Mouse (Mus musculus) ZHBTc4 (cell line): ENCODE results near the gene Brd3os.

Experiments used
- DNase-seq: peaks from one replicate; pipeline ENCODE4 v3.0.0-alpha.2; 2011; ENCODE audit warnings: low read depth, low spot score

The Brd3os gene

DNA sequence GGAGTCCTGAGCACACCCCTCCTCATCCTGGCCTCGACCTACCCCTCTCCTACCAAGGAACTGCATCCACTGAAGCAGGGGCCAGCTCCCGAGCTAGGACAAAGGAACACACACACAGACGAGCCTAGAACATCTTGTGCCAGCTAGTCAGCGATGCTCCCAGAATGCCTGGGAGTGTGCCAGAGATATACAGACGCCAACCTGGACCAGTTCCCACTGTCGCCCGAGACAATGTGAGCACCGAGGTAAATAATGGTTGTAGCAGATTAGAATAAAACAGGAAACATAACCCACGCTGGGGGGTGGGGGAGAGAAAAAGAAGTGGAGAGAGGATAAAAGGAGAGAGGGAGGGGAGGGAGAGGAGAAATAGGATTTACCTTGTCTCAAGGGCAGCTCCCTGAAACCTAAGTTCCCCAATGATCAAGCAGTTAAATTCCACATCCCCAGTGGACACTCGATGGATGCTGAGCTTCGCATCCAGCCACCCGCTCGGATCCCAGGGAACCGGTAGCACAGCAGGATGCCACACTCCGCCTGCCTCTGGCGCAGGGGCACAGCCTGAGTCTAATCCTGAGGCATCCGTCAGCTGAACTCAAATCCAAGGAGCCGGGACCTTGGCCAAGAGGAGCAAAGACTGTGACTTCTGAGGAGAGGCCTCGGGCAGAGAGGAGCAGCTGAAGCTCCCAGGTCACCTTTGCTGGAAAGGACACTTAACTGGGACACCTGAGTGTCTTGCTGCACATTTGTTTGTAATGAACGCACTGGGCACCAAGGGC lies 20.6 kb upstream of the Brd3os start:
- no peak for DNase-seq

DNA sequence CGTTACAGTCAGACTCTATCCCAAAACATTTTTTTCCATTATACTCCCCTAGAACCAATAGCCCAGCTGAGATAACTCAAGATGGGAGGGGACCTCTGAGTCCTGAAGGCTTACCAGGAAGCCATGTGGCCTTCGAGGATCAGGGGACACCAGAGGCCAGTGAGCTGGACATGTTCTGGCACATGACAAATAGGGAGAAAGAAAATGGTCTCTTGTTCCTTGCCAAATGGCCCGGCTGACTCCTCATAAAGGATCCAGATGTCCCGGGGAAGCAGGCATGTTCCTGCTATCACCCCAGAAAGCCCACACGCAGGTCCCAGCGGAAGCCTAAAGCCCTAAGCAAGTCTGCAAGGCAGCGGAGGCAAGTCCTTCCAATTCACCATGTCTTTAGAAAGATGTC lies 18.5 kb upstream of the Brd3os start:
- no peak for DNase-seq

DNA sequence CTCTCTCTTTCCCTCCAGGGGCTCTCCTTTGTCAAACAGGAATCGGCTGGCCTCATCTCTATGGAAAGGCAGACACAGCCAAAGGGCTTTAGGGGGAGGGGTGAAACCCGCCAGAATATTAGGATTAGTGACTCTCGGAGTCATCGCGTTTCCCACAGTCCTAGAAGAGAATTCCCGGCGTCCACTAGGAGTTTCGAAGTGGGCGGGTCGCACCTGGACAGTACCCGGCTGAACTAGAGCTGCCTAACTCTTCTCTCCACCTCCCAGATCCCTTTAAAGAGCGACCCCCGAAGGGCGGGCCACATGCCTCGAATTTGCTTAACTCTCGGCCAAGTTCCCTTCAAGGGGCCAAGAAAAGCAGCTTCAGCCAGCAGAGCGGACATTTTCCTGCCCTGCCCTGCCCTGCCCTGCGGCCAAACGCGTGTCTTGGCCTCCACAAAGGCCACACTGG lies 16.9 kb upstream of the Brd3os start:
- DNase-seq = peak; percentile 68

GRCm38 (mm10) chr2:27425751-27426405 lies 16.2 kb upstream of the Brd3os start:
- peak; percentile 62 for DNase-seq

GRCm38 (mm10) chr2:27426406-27426854 lies 15.7 kb upstream of the Brd3os start:
- no peak for DNase-seq

DNA sequence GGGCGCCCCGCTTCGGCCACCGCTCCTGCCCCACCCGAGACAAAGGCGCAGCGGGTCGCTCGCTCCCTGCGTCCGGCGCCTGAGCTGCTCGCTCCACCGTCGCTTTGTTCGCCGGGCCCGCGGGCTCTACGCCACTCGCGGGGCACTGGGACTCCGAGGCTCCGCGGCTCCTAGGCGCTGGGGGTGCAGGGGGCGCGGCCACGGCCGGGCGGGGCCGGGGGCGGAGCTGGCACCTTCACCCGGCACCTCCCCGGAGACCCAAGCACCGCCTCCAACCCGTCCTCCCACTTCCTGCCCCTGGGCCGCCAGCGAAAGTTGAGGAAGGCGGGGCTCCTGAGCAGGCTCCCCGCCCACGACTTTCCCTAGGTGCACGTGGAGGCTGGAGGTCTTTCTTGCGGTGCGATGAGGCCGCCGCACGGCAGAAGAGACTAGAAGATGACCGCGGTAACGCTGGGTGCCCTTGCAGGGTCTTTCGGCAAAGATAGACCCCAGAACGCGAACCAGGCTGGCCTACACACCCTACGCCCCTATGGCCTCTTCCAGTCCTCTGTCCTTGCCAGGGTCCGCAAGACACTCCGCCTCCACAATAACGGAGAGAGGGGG lies 15.2 kb upstream of the Brd3os start, which contains the start of gene Vav2:
Vav2 (minus strand) TSS at position 179 of the 603 bp plus-strand sequence.
- DNase-seq = peak; percentile 97

- peak; percentile 89 for DNase-seq
These were observed 14.1 kb upstream of the Brd3os start for GRCm38 (mm10) chr2:27428071-27428470.

DNA sequence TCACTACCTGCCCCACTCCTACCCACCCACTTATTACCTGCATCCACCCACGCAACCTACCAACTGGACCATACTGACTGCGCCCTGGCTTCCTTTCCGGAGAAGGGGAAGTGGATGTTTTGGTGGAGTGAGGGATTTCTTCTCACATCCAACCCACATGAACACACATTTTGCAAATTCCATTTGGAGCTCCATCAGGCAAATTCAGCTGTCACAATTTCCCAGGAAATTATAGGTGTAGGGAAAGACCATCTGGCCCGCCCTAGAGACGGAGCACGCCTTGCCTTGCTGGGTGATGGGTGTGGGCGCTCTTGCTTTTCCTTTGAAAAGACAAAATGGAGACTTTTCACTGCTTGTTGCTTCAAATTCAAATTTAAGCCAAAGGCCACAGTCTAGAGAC lies 11.5 kb upstream of the Brd3os start:
- no peak for DNase-seq

- no peak for DNase-seq
These were observed 9.5 kb upstream of the Brd3os start for GRCm38 (mm10) chr2:27432599-27432998.

GRCm38 (mm10) chr2:27437876-27438275 lies 4.2 kb upstream of the Brd3os start:
- DNase-seq = no peak

- peak; percentile 59 for DNase-seq
These were observed 3.8 kb upstream of the Brd3os start for GRCm38 (mm10) chr2:27438281-27438680.

- no peak for DNase-seq
These were observed 755 bp downstream of the Brd3os start for GRCm38 (mm10) chr2:27442708-27443449.

DNA sequence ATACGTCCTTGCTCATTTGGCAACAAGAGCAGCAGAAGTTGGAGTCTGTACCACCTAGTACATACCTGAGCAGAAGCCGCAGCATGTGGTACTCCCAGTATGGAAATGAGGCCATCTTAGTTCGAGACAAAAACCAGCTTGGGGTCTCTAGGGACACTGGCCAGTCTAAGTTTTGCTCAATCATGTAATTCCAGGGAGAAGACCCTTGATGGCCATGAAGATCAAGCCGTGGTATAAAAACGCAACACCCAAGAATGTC lies 1.3 kb downstream of the Brd3os start:
- DNase-seq = no peak

DNA sequence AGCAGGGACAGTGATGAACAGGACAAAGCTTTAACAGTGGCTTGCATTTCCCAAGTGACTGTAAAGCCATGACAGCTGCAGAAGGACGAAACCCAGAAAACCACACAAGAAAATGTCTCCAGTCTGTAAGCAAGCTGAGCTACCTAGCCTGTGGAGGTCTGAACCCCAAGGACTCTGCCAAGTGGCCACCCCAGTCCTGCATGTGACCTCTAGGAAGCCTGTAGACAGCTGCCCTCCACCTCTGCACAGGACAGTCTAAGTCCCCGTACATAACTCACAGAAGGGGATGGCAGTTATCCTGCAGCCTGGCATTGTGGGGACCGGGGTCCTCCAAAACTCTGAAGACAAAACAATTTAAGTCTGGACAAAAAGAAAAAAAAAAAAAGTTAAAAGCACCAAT lies 3.8 kb downstream of the Brd3os start:
- no peak for DNase-seq

- no peak for DNase-seq
These were observed 4.7 kb downstream of the Brd3os start for GRCm38 (mm10) chr2:27446812-27447211.

GRCm38 (mm10) chr2:27447782-27448181 lies 5.7 kb downstream of the Brd3os start:
- peak; percentile 77 for DNase-seq

- no peak for DNase-seq
These were observed 8.1 kb downstream of the Brd3os start for GRCm38 (mm10) chr2:27450226-27450625.

DNA sequence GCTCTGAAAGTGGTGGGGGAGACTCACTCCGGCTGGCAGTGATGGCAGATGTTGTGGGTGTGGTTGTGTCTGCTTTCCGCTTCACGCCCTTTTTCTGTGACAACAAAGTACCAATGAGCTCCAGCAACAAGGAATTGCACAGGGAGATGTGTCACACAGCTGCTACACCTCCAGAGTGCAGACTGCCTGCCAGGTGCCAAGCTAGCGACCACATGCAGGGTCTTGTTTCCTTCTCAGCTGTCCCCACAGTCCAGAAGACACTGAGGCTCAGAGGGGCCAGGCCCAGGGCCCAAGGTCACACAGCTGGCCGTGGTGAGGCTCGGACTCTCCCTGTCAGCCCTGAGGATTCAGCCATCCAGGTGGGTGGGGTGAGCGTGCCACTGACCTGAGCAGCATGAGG lies 17.6 kb downstream of the Brd3os start:
- DNase-seq = no peak

DNA sequence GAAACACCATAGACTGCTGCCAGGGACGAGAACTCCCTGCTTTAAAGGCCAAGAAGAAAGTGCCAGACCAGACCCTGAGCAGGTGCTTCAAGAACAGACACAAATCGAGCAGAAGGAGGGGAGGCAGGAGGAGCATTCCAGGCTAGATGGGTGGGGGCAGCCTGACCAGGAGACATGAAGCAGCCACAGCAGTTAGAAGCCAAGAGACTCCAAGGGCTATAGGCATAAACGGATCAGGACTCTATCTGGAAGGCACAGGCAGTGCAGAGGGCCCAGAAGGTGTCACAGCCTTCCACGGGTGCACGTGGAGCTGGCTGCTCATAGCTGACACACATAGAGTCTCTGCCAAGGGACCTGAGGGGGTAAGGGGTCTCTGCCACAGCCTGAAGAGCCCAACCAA lies 18.0 kb downstream of the Brd3os start:
- no peak for DNase-seq

DNA sequence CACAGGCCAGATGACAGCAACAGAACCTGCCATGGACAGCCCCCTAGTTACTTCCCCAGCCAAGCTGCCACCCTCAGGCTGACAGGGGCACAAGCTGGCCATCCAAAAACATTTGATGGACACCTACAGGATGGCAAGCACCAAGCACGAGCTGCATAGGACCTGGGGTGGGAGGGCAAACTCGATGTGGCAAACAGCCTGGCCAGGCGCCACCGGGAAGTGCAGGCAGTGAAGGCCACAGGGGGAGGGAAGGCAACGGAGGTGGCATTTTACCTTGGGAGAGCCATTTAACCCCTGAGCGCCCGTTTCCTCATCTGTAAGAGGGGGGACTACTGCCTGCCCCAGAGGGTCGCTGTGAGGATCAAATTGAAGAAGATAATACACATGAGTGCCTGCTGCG lies 18.5 kb downstream of the Brd3os start:
- no peak for DNase-seq

DNA sequence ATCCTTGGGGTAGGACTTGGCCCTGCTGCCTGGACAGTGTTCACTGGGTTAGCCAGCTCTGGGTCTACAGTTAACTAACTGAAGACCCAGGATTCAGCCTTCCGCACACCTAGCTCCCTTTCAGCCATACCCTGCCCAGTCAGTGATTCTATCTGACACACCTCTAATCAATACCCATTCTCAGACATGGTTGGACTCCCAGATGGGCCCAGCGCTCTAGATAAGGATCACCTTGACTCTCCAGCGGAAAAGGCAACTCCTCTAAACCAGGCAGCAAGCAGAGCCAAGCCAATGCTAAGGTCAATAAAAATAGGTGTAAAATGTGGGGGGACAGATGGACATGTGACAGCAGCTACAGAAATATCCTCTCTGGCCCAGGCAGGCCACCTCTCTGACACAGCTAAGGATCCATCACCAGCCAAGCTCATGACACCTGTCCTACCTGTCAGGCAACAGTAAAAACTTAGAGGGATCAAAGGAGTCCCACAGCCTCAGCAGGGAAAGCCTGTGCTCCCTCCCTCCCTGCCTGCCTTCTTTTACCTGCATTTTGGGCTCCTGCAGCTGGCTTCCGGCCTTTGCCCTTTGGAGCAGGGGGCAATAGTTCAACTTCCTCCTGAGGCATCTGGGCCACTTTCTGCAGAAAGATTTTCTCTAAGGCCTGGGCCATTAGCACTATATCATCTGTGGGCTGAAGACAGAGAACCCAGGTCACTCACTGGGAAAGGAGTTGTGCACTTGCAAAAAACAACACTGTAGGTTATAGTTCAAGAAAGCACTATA lies 19.9 kb downstream of the Brd3os start:
- DNase-seq = no peak
